Mouse (Mus musculus) liver, embryonic 16.5 days (tissue): ENCODE measurements around the gene Ap2s1. TPM values are rescaled to one million over a fixed set of nuclear protein-coding genes. Genes with fewer than 3 reads are reported as not detected.

Experiments used
- ATAC-seq: fragments of 200-750 bp; cut with Nextera tagmentation; 2 replicates; pipeline ENCODE4 v1.8.0; 2017; ENCODE audit warnings: low read depth, mild to moderate bottlenecking, moderate number of reproducible peaks, moderate library complexity
- H3K27ac ChIP-seq: fragments of 300-500 bp; sonication (generic); 2 replicates; pipeline ENCODE4 v1.5.1; 2014; ENCODE audit warnings: mild to moderate bottlenecking, low read length
- H3K27me3 ChIP-seq: fragments of 300-500 bp; sonication (generic); 2 replicates; pipeline ENCODE4 v1.6.1; 2014; ENCODE audit warnings: low read depth, low read length, mixed read lengths; ENCODE audit not compliant: control insufficient read depth, insufficient read depth
- H3K36me3 ChIP-seq: fragments of 300-500 bp; sonication (generic); 2 replicates; pipeline ENCODE4 v1.6.1; 2014; ENCODE audit warnings: mild to moderate bottlenecking; ENCODE audit not compliant: control insufficient read depth, insufficient read depth
- H3K4me1 ChIP-seq: fragments of 300-500 bp; sonication (generic); 2 replicates; pipeline ENCODE4 v1.6.1; 2014; ENCODE audit warnings: low read depth, low read length, mixed read lengths; ENCODE audit not compliant: control insufficient read depth
- H3K4me2 ChIP-seq: fragments of 300-500 bp; sonication (generic); 2 replicates; pipeline ENCODE4 v1.6.1; 2014; ENCODE audit warnings: low read depth, low read length, mixed read lengths
- H3K4me3 ChIP-seq: fragments of 300-500 bp; sonication (generic); 2 replicates; pipeline ENCODE4 v1.5.1; 2014; ENCODE audit warnings: low read depth, mild to moderate bottlenecking, low read length
- H3K9ac ChIP-seq: fragments of 300-500 bp; sonication (generic); 2 replicates; pipeline ENCODE4 v1.6.1; 2014; ENCODE audit warnings: low read depth, low read length
- H3K9me3 ChIP-seq: fragments of 300-500 bp; sonication (generic); replicated peaks from 2 replicates; pipeline ENCODE4 v1.6.1; 2016; ENCODE audit warnings: low read length; ENCODE audit not compliant: control insufficient read depth
- WGBS: fragments of 180-500 bp; shearing (Covaris S2); extraction: QIAGEN DNeasy Blood & Tissue Kit; methylation state at CpG from one replicate; pipeline ENCODE4 v1.1.7; 2014; ENCODE audit not compliant: insufficient replicate concordance; 5-methylcytosine and 5-hydroxymethylcytosine counted together
- polyA plus RNA-seq: library from polyadenylated mRNA; unstranded; fragments of >200 nt; fragmentation: Nextera tagmentation; extraction: Ambion mirVana; gene quantifications from 2 replicates; pipeline ENCODE4 v1.2.1, GENCODE M21; 2015

Ap2s1 gene
- polyA plus RNA-seq, 1 experiment from 2014 or later: 155 TPM

- Histone ChIP-seq H3K9me3 (no peaks in the 10 kb centered on the region), H3K9ac (peak overlapping the region; percentile 98), H3K27me3 (no peaks in the 10 kb centered on the region), H3K27ac (peak overlapping the region; percentile 99), H3K4me3 (peak overlapping the region; percentile 96), H3K4me1 (peaks cover 36% of the 10 kb centered on the region), H3K36me3 (peaks cover 27% of the 10 kb centered on the region), H3K4me2 (peak overlapping the region; percentile 84)
- WGBS: 1% methylated on average over 11 of the region's 11 CpGs
- ATAC-seq: no peak
These were observed 44.4 kb downstream of the Ap2s1 start for GRCm38 (mm10) chr7:16782555-16783125.

- peak; percentile 90 for ATAC-seq
- WGBS: 6% methylated on average over 10 of the region's 10 CpGs
- peaks cover 36% of the 10 kb centered on the region for H3K4me1 ChIP-seq
- peak overlapping the region; percentile 96 for H3K4me3 ChIP-seq
- H3K36me3 ChIP-seq: peaks cover 33% of the 10 kb centered on the region
- no peaks in the 10 kb centered on the region for H3K27me3 ChIP-seq
- H3K9ac ChIP-seq: peak overlapping the region; percentile 98
- peak overlapping the region; percentile 99 for H3K27ac ChIP-seq
- H3K9me3 ChIP-seq: no peaks in the 10 kb centered on the region
- H3K4me2 ChIP-seq: peak overlapping the region; percentile 84
These were observed 45.0 kb downstream of the Ap2s1 start for GRCm38 (mm10) chr7:16783224-16783688.

DNA sequence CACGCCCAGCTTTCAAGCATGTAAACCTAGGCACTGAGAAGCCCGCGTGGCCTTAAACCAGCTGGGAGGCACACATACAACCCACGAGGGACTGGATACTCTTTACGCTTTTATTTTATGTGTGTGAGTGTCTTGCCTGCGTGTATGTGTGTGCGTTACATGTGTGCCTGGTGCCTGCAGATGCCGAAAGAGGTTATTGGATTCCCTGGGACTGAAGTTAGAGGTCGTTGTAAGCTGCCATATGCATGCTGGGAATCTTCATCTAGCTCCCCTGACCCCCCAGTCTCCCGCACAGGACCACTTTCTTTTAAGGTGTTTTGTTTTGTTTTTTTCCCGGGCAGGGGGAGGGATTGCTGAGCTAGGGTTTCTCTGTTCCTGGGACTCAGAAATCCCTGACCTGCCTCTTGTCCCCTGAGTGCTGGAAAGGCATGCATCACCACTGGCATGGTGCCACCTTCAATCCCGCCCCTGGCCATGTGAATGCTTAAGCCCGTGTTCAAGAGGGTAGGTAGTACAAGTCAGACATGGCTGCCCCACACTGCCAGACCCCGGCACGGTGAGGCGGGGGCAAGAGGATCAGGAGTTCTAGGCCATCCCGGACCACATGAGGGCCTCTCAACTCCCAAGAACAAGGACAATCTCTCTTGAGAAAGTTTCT, 45.7 kb downstream of the Ap2s1 start:
- Histone ChIP-seq H3K4me1 (peaks cover 36% of the 10 kb centered on the region), H3K9me3 (no peaks in the 10 kb centered on the region), H3K36me3 (peaks cover 39% of the 10 kb centered on the region), H3K27me3 (no peaks in the 10 kb centered on the region), H3K4me3 (peak overlapping the region; percentile 96), H3K4me2 (peak overlapping the region; percentile 84), H3K27ac (peak overlapping the region; percentile 99), H3K9ac (peak overlapping the region; percentile 98)
- ATAC-seq: no peak
- 36% methylated on average over 17 of the region's 17 CpGs for WGBS

- ATAC-seq: peak; percentile 38
- Histone ChIP-seq H3K4me1 (peaks cover 36% of the 10 kb centered on the region), H3K4me3 (peak overlapping the region; percentile 96), H3K4me2 (peak overlapping the region; percentile 84), H3K9ac (peak overlapping the region; percentile 98), H3K36me3 (peaks cover 46% of the 10 kb centered on the region), H3K9me3 (no peaks in the 10 kb centered on the region), H3K27ac (peak overlapping the region; percentile 99), H3K27me3 (no peaks in the 10 kb centered on the region)
- WGBS: 54% methylated on average over 10 of the region's 10 CpGs
These were observed 46.3 kb downstream of the Ap2s1 start for GRCm38 (mm10) chr7:16784498-16784976.

DNA sequence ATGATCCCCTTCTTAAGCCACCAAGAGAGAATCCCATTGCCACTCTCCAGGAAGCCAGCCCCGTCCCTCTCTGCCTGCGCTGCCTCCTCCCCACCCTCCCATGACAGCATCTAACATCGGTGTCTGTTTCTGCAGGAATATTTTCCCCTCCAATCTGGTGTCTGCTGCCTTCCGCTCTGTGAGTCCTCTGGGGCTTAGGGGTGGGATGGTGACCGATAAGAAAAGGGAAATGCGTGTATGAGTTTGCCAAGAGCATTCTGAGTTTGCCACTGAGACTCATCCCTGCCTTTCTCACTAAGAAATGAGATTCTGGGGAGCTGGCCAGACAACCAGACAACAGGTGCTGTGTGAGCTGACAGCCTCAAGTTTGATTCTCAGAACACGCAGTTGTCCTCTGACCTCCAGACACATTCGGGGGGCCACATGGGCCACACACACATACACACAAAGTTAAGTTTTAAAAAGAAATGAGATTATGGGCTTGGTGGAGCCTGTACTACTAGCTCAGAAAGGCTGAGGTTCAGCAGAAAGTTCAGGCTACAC, 47.4 kb downstream of the Ap2s1 start:
- Histone ChIP-seq H3K36me3 (peaks cover 56% of the 10 kb centered on the region), H3K27ac (peak overlapping the region; percentile 99), H3K27me3 (no peaks in the 10 kb centered on the region), H3K4me1 (peaks cover 33% of the 10 kb centered on the region), H3K9ac (peak overlapping the region; percentile 98), H3K4me2 (peak overlapping the region; percentile 84), H3K9me3 (no peaks in the 10 kb centered on the region), H3K4me3 (peak overlapping the region; percentile 96)
- 79% methylated on average over 8 of the region's 8 CpGs for WGBS
- no peak for ATAC-seq

- no peak overlapping the region for H3K4me2 ChIP-seq
- no peaks in the 10 kb centered on the region for H3K9me3 ChIP-seq
- H3K4me1 ChIP-seq: no peaks in the 10 kb centered on the region; the same call in 1 of the 2 replicates
- H3K36me3 ChIP-seq: peaks cover 90% of the 10 kb centered on the region
- ATAC-seq: peak; percentile 34; the same call in 1 of the 2 replicates
- WGBS: 67% methylated on average over 5 of the region's 5 CpGs
- H3K27me3 ChIP-seq: no peaks in the 10 kb centered on the region
- no peak overlapping the region for H3K9ac ChIP-seq
- H3K4me3 ChIP-seq: no peak overlapping the region
- no peak overlapping the region for H3K27ac ChIP-seq
These were observed 54.1 kb downstream of the Ap2s1 start for GRCm38 (mm10) chr7:16792316-16792715.

DNA sequence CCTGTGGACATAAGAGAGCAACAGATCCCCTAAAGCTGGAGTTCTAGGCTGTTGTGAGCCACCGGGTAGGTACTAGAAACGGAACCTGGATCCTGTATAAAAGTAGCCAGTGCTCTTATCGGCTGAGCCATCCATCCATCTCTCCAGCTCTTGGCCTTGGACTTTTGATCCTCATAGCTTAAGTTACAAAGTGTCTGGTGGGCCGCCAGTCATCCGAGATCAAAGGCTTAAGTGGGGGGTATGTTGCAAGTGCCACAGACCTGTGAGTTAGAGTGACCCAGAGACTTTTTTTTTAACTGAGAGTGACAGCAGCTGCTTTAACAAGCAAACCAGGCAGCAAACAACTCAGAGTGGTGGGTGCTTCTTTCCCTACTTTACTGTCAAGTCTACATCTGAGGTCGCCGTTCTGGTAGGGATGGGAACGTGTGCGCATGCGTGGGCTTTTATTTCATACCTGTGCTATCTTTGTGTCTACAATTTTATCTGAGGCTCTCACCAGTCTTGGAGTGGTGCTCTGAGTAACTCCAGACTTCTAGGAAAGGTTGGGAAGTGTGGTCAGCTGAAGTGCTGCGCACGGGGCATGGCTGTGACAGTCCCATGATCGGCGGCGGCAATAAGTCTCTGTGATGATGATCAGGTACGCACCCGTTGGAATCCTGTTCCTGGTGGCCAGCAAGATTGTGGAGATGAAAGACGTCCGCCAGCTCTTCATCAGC, 55.0 kb downstream of the Ap2s1 start:
- 90% methylated on average over 19 of the region's 19 CpGs for WGBS
- no peak overlapping the region for H3K9ac ChIP-seq
- 0 out of 2 replicates have a peak overlapping the region, but pooled peaks have one; percentile 12 for H3K4me2 ChIP-seq
- peaks cover 90% of the 10 kb centered on the region for H3K36me3 ChIP-seq
- no peak overlapping the region for H3K27ac ChIP-seq
- H3K4me3 ChIP-seq: 0 out of 2 replicates have a peak overlapping the region, but pooled peaks have one; percentile 17
- H3K4me1 ChIP-seq: no peaks in the 10 kb centered on the region; the same call in 1 of the 2 replicates
- H3K27me3 ChIP-seq: no peaks in the 10 kb centered on the region
- ATAC-seq: no peak
- no peaks in the 10 kb centered on the region for H3K9me3 ChIP-seq

DNA sequence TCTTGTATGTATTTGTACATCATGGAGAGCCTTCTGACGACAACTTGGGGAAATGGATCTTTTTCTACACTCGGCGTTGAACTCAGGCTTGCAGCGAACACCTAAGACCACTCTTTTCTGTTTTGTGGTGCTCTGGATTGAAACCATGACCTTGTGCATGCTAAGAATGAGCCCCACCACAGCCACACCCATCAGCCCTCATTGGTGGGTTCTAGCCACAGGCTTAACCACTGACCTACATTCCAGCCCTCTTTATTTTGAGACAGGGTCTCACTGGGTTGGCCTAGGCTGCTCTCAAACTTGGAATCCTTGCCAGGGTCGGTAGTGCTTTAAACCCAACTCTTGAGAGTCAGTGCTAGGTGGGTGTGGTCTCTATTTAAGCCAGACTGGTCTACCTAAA, 56.7 kb downstream of the Ap2s1 start:
- H3K4me3 ChIP-seq: no peak overlapping the region
- ATAC-seq: no peak
- H3K27me3 ChIP-seq: no peaks in the 10 kb centered on the region
- H3K9ac ChIP-seq: no peak overlapping the region
- no peaks in the 10 kb centered on the region; the same call in 1 of the 2 replicates for H3K4me1 ChIP-seq
- H3K27ac ChIP-seq: no peak overlapping the region
- WGBS: 84% methylated on average over 5 of the region's 5 CpGs
- H3K36me3 ChIP-seq: peaks cover 84% of the 10 kb centered on the region
- no peaks in the 10 kb centered on the region for H3K9me3 ChIP-seq
- no peak overlapping the region for H3K4me2 ChIP-seq
